Mouse (Mus musculus) limb, embryonic 14.5 days (tissue): ENCODE results near the gene Cecr2. TPM values are rescaled to one million over a fixed set of nuclear protein-coding genes. Genes with fewer than 3 reads are reported as not detected.

ENCODE experiments used
- ATAC-seq: fragments of 200-750 bp; cut with Nextera tagmentation; 2 replicates; pipeline ENCODE4 v1.8.0; 2017; ENCODE audit warnings: low read depth, moderate number of reproducible peaks, moderate TSS enrichment; ENCODE audit not compliant: low FRiP score
- DNase-seq: peaks from one replicate; pipeline ENCODE4 v3.0.0-alpha.2; 2015; ENCODE audit warnings: low spot score
- H3K27ac ChIP-seq: fragments of 300-500 bp; sonication (generic); replicated peaks from 2 replicates; pipeline ENCODE4 v1.5.1; 2014; ENCODE audit warnings: low read depth, mild to moderate bottlenecking, low read length, moderate library complexity, mixed read lengths
- H3K27me3 ChIP-seq: fragments of 300-500 bp; sonication (generic); 2 replicates; pipeline ENCODE4 v1.6.1; 2014; ENCODE audit warnings: low read length, mixed read lengths; ENCODE audit not compliant: control insufficient read depth, insufficient read depth
- H3K36me3 ChIP-seq: fragments of 300-500 bp; sonication (generic); 2 replicates; pipeline ENCODE4 v1.6.1; 2014; ENCODE audit warnings: mild to moderate bottlenecking, low read length, moderate library complexity, mixed read lengths; ENCODE audit not compliant: control insufficient read depth, insufficient read depth
- H3K4me1 ChIP-seq: fragments of 300-500 bp; sonication (generic); 2 replicates; pipeline ENCODE4 v1.6.1; 2014; ENCODE audit warnings: antibody characterized with exemption, low read length, mixed read lengths; ENCODE audit not compliant: control insufficient read depth, insufficient read depth
- H3K4me2 ChIP-seq: fragments of 300-500 bp; sonication (generic); replicated peaks from 2 replicates; pipeline ENCODE4 v1.6.1; 2014; ENCODE audit warnings: low read depth, mild to moderate bottlenecking, low read length, moderate library complexity; ENCODE audit not compliant: severe bottlenecking
- H3K4me3 ChIP-seq: fragments of 300-500 bp; sonication (generic); replicated peaks from 2 replicates; pipeline ENCODE4 v1.5.1; 2014; ENCODE audit warnings: low read length
- H3K9ac ChIP-seq: fragments of 300-500 bp; sonication (generic); 2 replicates; pipeline ENCODE4 v1.6.1; 2014; ENCODE audit warnings: mild to moderate bottlenecking, low read depth, low read length, moderate library complexity; ENCODE audit not compliant: severe bottlenecking
- H3K9me3 ChIP-seq: fragments of 300-500 bp; sonication (generic); 2 replicates; pipeline ENCODE4 v1.6.1; 2016; ENCODE audit warnings: low read length; ENCODE audit not compliant: control insufficient read depth
- POLR2A ChIP-seq: fragments of 200-500 bp; IDR thresholded peaks from 2 replicates; pipeline ENCODE4 v1.8.0; 2012; ENCODE audit warnings: inconsistent platforms, mild to moderate bottlenecking, moderate library complexity, borderline replicate concordance; ENCODE audit not compliant: insufficient read depth, insufficient read length; ENCODE audit errors: extremely low read depth
- WGBS: fragments of 180-500 bp; shearing (Covaris S2); extraction: QIAGEN DNeasy Blood & Tissue Kit; methylation state at CpG from one replicate; pipeline ENCODE4 v1.1.7; 2014; 5-methylcytosine and 5-hydroxymethylcytosine counted together
- polyA plus RNA-seq, 2 experiments: library from polyadenylated mRNA; depleted of rRNA in 1 of 2; stranded (reverse) in 1 of 2; unstranded in 1 of 2; fragments of >200 nt; fragmentation: Nextera tagmentation in 1 of 2; extraction: Ambion mirVana in 1 of 2; gene quantifications; 2 replicates each; pipeline versions ENCODE4 v1.2.1 to v1.2.3; 2012 to 2014

Gene Cecr2
- polyA plus RNA-seq, 2 experiments = 4.1 to 4.8 TPM

DNA sequence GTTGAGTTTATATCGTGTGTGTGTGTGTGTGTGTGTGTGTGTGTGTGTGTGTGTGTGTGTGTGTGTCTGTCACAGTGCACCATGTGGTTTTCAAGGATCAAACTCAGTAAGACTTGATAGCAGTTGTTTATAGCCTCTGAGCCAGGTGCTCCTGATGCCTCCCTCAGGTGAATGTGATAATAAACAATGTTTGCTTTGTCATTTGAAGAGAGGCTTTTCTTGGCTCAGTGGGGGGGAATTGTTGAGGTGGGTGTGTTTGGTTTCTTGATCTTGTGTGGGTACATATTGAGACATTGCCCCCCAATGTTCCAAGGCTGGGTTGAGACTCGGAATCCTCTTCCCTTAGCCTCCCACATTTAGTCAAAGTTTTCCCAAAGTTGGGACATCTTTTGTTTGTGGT lies 77.0 kb downstream of the Cecr2 start:
- no peaks in the 10 kb centered on the region for H3K4me1 ChIP-seq
- whole genome bisulfite sequencing = 91% methylated on average over 2 of the region's 2 CpGs
- ATAC-seq (no peak), DNase-seq (no peak)
- H3K9me3 ChIP-seq = no peaks in the 10 kb centered on the region
- peaks cover 5% of the 10 kb centered on the region; the same call in 1 of the 2 replicates for H3K36me3 ChIP-seq
- H3K27ac ChIP-seq = no peak overlapping the region
- no peaks in the 10 kb centered on the region for H3K27me3 ChIP-seq
- no peak overlapping the region for H3K4me2 ChIP-seq
- no peak for TF ChIP-seq POLR2A
- H3K4me3 ChIP-seq = no peak overlapping the region
- no peak overlapping the region for H3K9ac ChIP-seq

GRCm38 (mm10) chr6:120744266-120744665 lies 78.1 kb downstream of the Cecr2 start:
- no peaks in the 10 kb centered on the region for H3K36me3 ChIP-seq
- H3K9ac ChIP-seq = no peak overlapping the region
- no peak for TF ChIP-seq POLR2A
- WGBS = 80% methylated on average over 7 of the region's 7 CpGs
- no peak overlapping the region for H3K27ac ChIP-seq
- ATAC-seq (no peak), DNase-seq (no peak)
- no peak overlapping the region for H3K4me3 ChIP-seq
- H3K4me2 ChIP-seq = no peak overlapping the region
- no peaks in the 10 kb centered on the region for H3K9me3 ChIP-seq
- H3K27me3 ChIP-seq = no peaks in the 10 kb centered on the region
- H3K4me1 ChIP-seq = no peaks in the 10 kb centered on the region

DNA sequence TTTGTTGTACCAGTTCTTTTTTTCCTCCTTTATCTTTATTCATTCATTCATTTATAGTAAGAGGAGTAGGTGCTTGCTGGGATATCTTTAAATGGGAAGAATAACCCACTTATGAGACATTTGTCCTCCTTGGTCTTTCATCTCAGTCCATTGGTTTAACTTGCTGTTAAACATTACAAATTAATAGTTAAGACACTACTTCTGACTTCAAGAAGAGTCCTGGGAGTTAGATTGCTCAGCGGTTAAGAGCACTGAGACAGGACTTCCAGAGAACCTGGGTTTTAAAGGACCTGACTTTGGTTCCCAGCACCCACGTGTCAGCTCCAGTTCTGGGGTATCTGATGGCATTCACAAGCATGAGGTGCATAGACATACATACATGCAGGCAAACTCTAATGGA lies 80.2 kb downstream of the Cecr2 start:
- no peaks in the 10 kb centered on the region for H3K27me3 ChIP-seq
- no peak overlapping the region for H3K4me3 ChIP-seq
- ATAC-seq (no peak), DNase-seq (no peak)
- H3K27ac ChIP-seq = no peak overlapping the region
- H3K4me2 ChIP-seq = no peak overlapping the region
- no peaks in the 10 kb centered on the region for H3K4me1 ChIP-seq
- no peak for TF ChIP-seq POLR2A
- WGBS = 88% methylated on average over 2 of the region's 2 CpGs
- no peaks in the 10 kb centered on the region for H3K36me3 ChIP-seq
- no peak overlapping the region for H3K9ac ChIP-seq
- H3K9me3 ChIP-seq = no peaks in the 10 kb centered on the region

- no peak overlapping the region for H3K4me2 ChIP-seq
- H3K9me3 ChIP-seq = no peaks in the 10 kb centered on the region
- no peak overlapping the region for H3K9ac ChIP-seq
- no peak overlapping the region for H3K27ac ChIP-seq
- 91% methylated on average over 2 of the region's 2 CpGs for WGBS
- DNase-seq (no peak), ATAC-seq (no peak)
- no peaks in the 10 kb centered on the region for H3K27me3 ChIP-seq
- no peaks in the 10 kb centered on the region for H3K4me1 ChIP-seq
- no peak overlapping the region for H3K4me3 ChIP-seq
- no peak for TF ChIP-seq POLR2A
- peaks cover 37% of the 10 kb centered on the region for H3K36me3 ChIP-seq
These were observed 95.0 kb downstream of the Cecr2 start for GRCm38 (mm10) chr6:120761151-120761550.

DNA sequence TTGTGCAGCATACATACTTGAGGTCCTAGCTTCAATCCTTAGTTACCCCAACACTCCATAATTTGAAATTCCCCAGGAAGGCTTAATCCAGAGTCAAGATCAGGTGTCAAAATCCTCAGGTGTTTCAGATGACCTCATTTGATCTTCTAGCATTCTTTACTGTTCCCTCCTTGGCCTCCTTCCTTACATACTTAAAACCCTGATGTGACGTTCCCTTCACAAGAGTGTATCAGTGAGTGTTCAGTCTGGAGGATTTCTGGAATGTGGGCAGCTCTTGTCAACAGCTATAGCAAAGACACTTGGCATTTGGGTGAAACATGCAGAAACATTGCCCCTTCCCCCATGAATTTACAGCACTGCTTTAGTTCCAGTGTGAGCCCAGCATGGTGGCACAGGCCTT lies 103.8 kb downstream of the Cecr2 start:
- H3K9ac ChIP-seq = no peak overlapping the region
- H3K27ac ChIP-seq = no peak overlapping the region
- ATAC-seq (no peak), DNase-seq (no peak)
- no peak overlapping the region for H3K4me3 ChIP-seq
- no peaks in the 10 kb centered on the region; the same call in 1 of the 2 replicates for H3K36me3 ChIP-seq
- H3K4me2 ChIP-seq = no peak overlapping the region
- no peak for TF ChIP-seq POLR2A
- H3K4me1 ChIP-seq = no peaks in the 10 kb centered on the region
- 75% methylated on average over 1 of the region's 1 CpGs for WGBS
- H3K27me3 ChIP-seq = no peaks in the 10 kb centered on the region
- H3K9me3 ChIP-seq = no peaks in the 10 kb centered on the region

- H3K27me3 ChIP-seq = no peaks in the 10 kb centered on the region
- no peak overlapping the region for H3K27ac ChIP-seq
- no peak overlapping the region for H3K4me3 ChIP-seq
- H3K36me3 ChIP-seq = no peaks in the 10 kb centered on the region; the same call in 1 of the 2 replicates
- 84% methylated on average over 1 of the region's 1 CpGs for WGBS
- no peaks in the 10 kb centered on the region for H3K9me3 ChIP-seq
- DNase-seq = no peak
- H3K4me1 ChIP-seq = no peaks in the 10 kb centered on the region
- TF ChIP-seq POLR2A = no peak
- H3K9ac ChIP-seq = no peak overlapping the region
- ATAC-seq = no peak
- no peak overlapping the region for H3K4me2 ChIP-seq
These were observed 105.2 kb downstream of the Cecr2 start for GRCm38 (mm10) chr6:120771366-120771765.
